Mouse (Mus musculus) stomach, postnatal 0 days (tissue): ENCODE measurements around the gene Ralgapa1.

ENCODE experiments used
- CTCF ChIP-seq: IDR thresholded peaks from 2 replicates; pipeline ENCODE4 v1.5.1; 2016; ENCODE audit warnings: antibody characterized with exemption, low read depth, mild to moderate bottlenecking, moderate library complexity
- EP300 ChIP-seq: optimal IDR thresholded peaks from 2 replicates; pipeline ENCODE3; 2016; ENCODE audit warnings: antibody characterized with exemption

DNA sequence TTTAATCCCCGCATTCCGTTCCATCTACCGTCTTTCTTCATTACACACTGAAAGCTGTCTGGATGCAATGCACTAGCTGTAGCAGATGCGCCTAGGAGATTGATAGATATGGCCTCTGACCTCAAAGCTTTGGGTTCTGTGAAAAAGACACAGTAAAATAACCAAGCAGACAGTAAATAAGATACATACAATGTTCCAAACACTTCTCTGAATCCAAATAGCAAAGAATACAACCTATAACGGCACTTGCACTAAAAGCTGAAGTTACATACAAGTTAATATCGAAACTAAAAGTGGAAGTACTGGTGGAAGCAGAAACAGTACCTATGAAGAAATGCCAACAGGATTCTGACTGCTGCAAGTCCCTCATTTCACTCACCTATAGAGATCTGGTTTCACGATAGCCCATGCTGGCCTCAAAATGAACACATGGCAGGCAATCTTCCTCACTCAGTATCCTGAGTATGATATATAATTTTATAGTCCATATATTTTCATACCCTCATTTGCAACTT lies 172.9 kb downstream of the Ralgapa1 start:
- TF ChIP-seq EP300 (no peak), CTCF (no peak)
